Mouse (Mus musculus) liver, embryonic 16.5 days (tissue): ENCODE results near the gene Accs. TPM values are rescaled to one million over a fixed set of nuclear protein-coding genes. Genes with fewer than 3 reads are reported as not detected.

ENCODE experiments used
- ATAC-seq: fragments of 200-750 bp; cut with Nextera tagmentation; 2 replicates; pipeline ENCODE4 v1.8.0; 2017; ENCODE audit warnings: low read depth, mild to moderate bottlenecking, moderate number of reproducible peaks, moderate library complexity
- H3K27ac ChIP-seq: fragments of 300-500 bp; sonication (generic); 2 replicates; pipeline ENCODE4 v1.5.1; 2014; ENCODE audit warnings: mild to moderate bottlenecking, low read length
- H3K27me3 ChIP-seq: fragments of 300-500 bp; sonication (generic); 2 replicates; pipeline ENCODE4 v1.6.1; 2014; ENCODE audit warnings: low read depth, low read length, mixed read lengths; ENCODE audit not compliant: control insufficient read depth, insufficient read depth
- H3K36me3 ChIP-seq: fragments of 300-500 bp; sonication (generic); 2 replicates; pipeline ENCODE4 v1.6.1; 2014; ENCODE audit warnings: mild to moderate bottlenecking; ENCODE audit not compliant: control insufficient read depth, insufficient read depth
- H3K4me1 ChIP-seq: fragments of 300-500 bp; sonication (generic); 2 replicates; pipeline ENCODE4 v1.6.1; 2014; ENCODE audit warnings: low read depth, low read length, mixed read lengths; ENCODE audit not compliant: control insufficient read depth
- H3K4me2 ChIP-seq: fragments of 300-500 bp; sonication (generic); 2 replicates; pipeline ENCODE4 v1.6.1; 2014; ENCODE audit warnings: low read depth, low read length, mixed read lengths
- H3K4me3 ChIP-seq: fragments of 300-500 bp; sonication (generic); 2 replicates; pipeline ENCODE4 v1.5.1; 2014; ENCODE audit warnings: low read depth, mild to moderate bottlenecking, low read length
- H3K9ac ChIP-seq: fragments of 300-500 bp; sonication (generic); 2 replicates; pipeline ENCODE4 v1.6.1; 2014; ENCODE audit warnings: low read depth, low read length
- H3K9me3 ChIP-seq: fragments of 300-500 bp; sonication (generic); replicated peaks from 2 replicates; pipeline ENCODE4 v1.6.1; 2016; ENCODE audit warnings: low read length; ENCODE audit not compliant: control insufficient read depth
- WGBS: fragments of 180-500 bp; shearing (Covaris S2); extraction: QIAGEN DNeasy Blood & Tissue Kit; methylation state at CpG from one replicate; pipeline ENCODE4 v1.1.7; 2014; ENCODE audit not compliant: insufficient replicate concordance; 5-methylcytosine and 5-hydroxymethylcytosine counted together
- polyA plus RNA-seq: library from polyadenylated mRNA; unstranded; fragments of >200 nt; fragmentation: Nextera tagmentation; extraction: Ambion mirVana; gene quantifications from 2 replicates; pipeline ENCODE4 v1.2.1, GENCODE M21; 2015

Gene Accs
- polyA plus RNA-seq, 1 experiment from 2014 or later: 1.4 TPM

- H3K27me3 ChIP-seq: no peaks in the 10 kb centered on the region
- no peak overlapping the region for H3K27ac ChIP-seq
- no peaks in the 10 kb centered on the region for H3K36me3 ChIP-seq
- no peaks in the 10 kb centered on the region for H3K9me3 ChIP-seq
- ATAC-seq: no peak
- 67% methylated on average over 9 of the region's 9 CpGs for WGBS
- H3K9ac ChIP-seq: no peak overlapping the region
- no peaks in the 10 kb centered on the region for H3K4me1 ChIP-seq
- H3K4me3 ChIP-seq: no peak overlapping the region
- H3K4me2 ChIP-seq: no peak overlapping the region
Measured at GRCm38 (mm10) chr2:93881640-93882367, 32.1 kb upstream of the Accs start.

- H3K4me3 ChIP-seq: no peak overlapping the region
- no peaks in the 10 kb centered on the region for H3K9me3 ChIP-seq
- no peak for ATAC-seq
- H3K4me2 ChIP-seq: no peak overlapping the region
- no peaks in the 10 kb centered on the region for H3K4me1 ChIP-seq
- H3K27me3 ChIP-seq: no peaks in the 10 kb centered on the region
- no peak overlapping the region for H3K27ac ChIP-seq
- H3K36me3 ChIP-seq: no peaks in the 10 kb centered on the region
- no peak overlapping the region for H3K9ac ChIP-seq
- WGBS: 44% methylated on average over 3 of the region's 3 CpGs
Measured at GRCm38 (mm10) chr2:93880981-93881380, 31.2 kb upstream of the Accs start.

- Histone ChIP-seq H3K4me1 (no peaks in the 10 kb centered on the region), H3K36me3 (no peaks in the 10 kb centered on the region), H3K27me3 (no peaks in the 10 kb centered on the region), H3K4me3 (no peak overlapping the region), H3K9ac (no peak overlapping the region), H3K4me2 (no peak overlapping the region), H3K27ac (no peak overlapping the region), H3K9me3 (no peaks in the 10 kb centered on the region)
- 60% methylated on average over 8 of the region's 8 CpGs for WGBS
- no peak for ATAC-seq
Measured at GRCm38 (mm10) chr2:93880450-93880849, 30.7 kb upstream of the Accs start.

- H3K9ac ChIP-seq: no peak overlapping the region
- H3K27ac ChIP-seq: no peak overlapping the region
- no peaks in the 10 kb centered on the region for H3K36me3 ChIP-seq
- WGBS: 44% methylated on average over 5 of the region's 5 CpGs
- no peaks in the 10 kb centered on the region for H3K27me3 ChIP-seq
- H3K9me3 ChIP-seq: no peaks in the 10 kb centered on the region
- ATAC-seq: no peak
- no peak overlapping the region for H3K4me2 ChIP-seq
- no peaks in the 10 kb centered on the region; the same call in 1 of the 2 replicates for H3K4me1 ChIP-seq
- no peak overlapping the region for H3K4me3 ChIP-seq
Measured at GRCm38 (mm10) chr2:93877005-93877404, 27.3 kb upstream of the Accs start.

GRCm38 (mm10) chr2:93874606-93875005, 24.9 kb upstream of the Accs start:
- H3K9me3 ChIP-seq: no peaks in the 10 kb centered on the region
- no peaks in the 10 kb centered on the region for H3K36me3 ChIP-seq
- H3K4me2 ChIP-seq: no peak overlapping the region
- ATAC-seq: no peak
- H3K9ac ChIP-seq: no peak overlapping the region
- H3K4me3 ChIP-seq: no peak overlapping the region
- H3K4me1 ChIP-seq: no peaks in the 10 kb centered on the region; the same call in 1 of the 2 replicates
- H3K27ac ChIP-seq: no peak overlapping the region
- no peaks in the 10 kb centered on the region for H3K27me3 ChIP-seq
- 56% methylated on average over 3 of the region's 3 CpGs for WGBS

- Histone ChIP-seq H3K27ac (no peak overlapping the region), H3K4me3 (no peak overlapping the region), H3K4me1 (no peaks in the 10 kb centered on the region; the same call in 1 of the 2 replicates), H3K36me3 (no peaks in the 10 kb centered on the region), H3K9ac (no peak overlapping the region), H3K4me2 (no peak overlapping the region), H3K9me3 (no peaks in the 10 kb centered on the region), H3K27me3 (no peaks in the 10 kb centered on the region)
- WGBS: 16% methylated on average over 2 of the region's 2 CpGs
- no peak for ATAC-seq
Measured at GRCm38 (mm10) chr2:93874227-93874514, 24.4 kb upstream of the Accs start.

- Histone ChIP-seq H3K4me1 (no peaks in the 10 kb centered on the region; the same call in 1 of the 2 replicates), H3K27ac (no peak overlapping the region), H3K9ac (no peak overlapping the region), H3K27me3 (no peaks in the 10 kb centered on the region), H3K4me3 (no peak overlapping the region), H3K9me3 (no peaks in the 10 kb centered on the region), H3K4me2 (no peak overlapping the region), H3K36me3 (no peaks in the 10 kb centered on the region)
- WGBS: 14% methylated on average over 12 of the region's 12 CpGs
- ATAC-seq: no peak
Measured at GRCm38 (mm10) chr2:93873449-93874226, 23.9 kb upstream of the Accs start.

GRCm38 (mm10) chr2:93872257-93872656, 22.5 kb upstream of the Accs start:
- no peaks in the 10 kb centered on the region; the same call in 1 of the 2 replicates for H3K4me1 ChIP-seq
- ATAC-seq: no peak
- WGBS: 69% methylated on average over 7 of the region's 7 CpGs
- no peaks in the 10 kb centered on the region for H3K9me3 ChIP-seq
- no peak overlapping the region for H3K9ac ChIP-seq
- no peak overlapping the region for H3K4me2 ChIP-seq
- H3K27ac ChIP-seq: no peak overlapping the region
- H3K36me3 ChIP-seq: no peaks in the 10 kb centered on the region
- no peak overlapping the region for H3K4me3 ChIP-seq
- H3K27me3 ChIP-seq: no peaks in the 10 kb centered on the region

- H3K9ac ChIP-seq: no peak overlapping the region
- no peaks in the 10 kb centered on the region for H3K27me3 ChIP-seq
- H3K9me3 ChIP-seq: no peaks in the 10 kb centered on the region
- H3K27ac ChIP-seq: no peak overlapping the region
- no peak for ATAC-seq
- WGBS: 64% methylated on average over 4 of the region's 4 CpGs
- no peak overlapping the region for H3K4me2 ChIP-seq
- no peaks in the 10 kb centered on the region; the same call in 1 of the 2 replicates for H3K4me1 ChIP-seq
- H3K4me3 ChIP-seq: no peak overlapping the region
- H3K36me3 ChIP-seq: no peaks in the 10 kb centered on the region
Measured at GRCm38 (mm10) chr2:93871411-93871925, 21.7 kb upstream of the Accs start.
